Comparison of ENCODE assay signal across 8 mouse cellular contexts in genomic region chr8:120498926-120499605, GRCm38 (mm10).
A peak's percentile ranks its signal among the peaks of the same experiment; 100 is the strongest.
DNase-seq lines count a peak whose midpoint lies in the region; ATAC-seq and TF ChIP-seq lines count a peak whose summit lies in the region.

No protein-coding gene starts in this region.

- TF ChIP-seq CTCF in layer of hippocampus, adult 2 months (conservative IDR thresholded peaks at IDR 0.05) = no peak

- peak overlapping the region; percentile 56 for H3K9ac ChIP-seq in forebrain, embryonic 14.5 days (ENCODE audit: low read length)
- peak overlapping the region; percentile 53; the same call in 1 of the 2 replicates for H3K9ac ChIP-seq in hindbrain, embryonic 12.5 days
- no peak overlapping the region for H3K9ac ChIP-seq in limb, embryonic 15.5 days

- no peaks in the 10 kb centered on the region for H3K9me3 ChIP-seq in forebrain, embryonic 14.5 days (replicated peaks; ENCODE audit: control insufficient read depth, low read length)
- H3K9me3 ChIP-seq in hindbrain, embryonic 12.5 days (replicated peaks) = no peaks in the 10 kb centered on the region
- no peaks in the 10 kb centered on the region for H3K9me3 ChIP-seq in limb, embryonic 15.5 days

- H3K4me3 ChIP-seq in layer of hippocampus, adult 2 months = peak overlapping the region; percentile 20; the same call in 1 of the 2 replicates
- H3K4me3 ChIP-seq in forebrain, embryonic 14.5 days (ENCODE audit: low read depth, low read length) = no peak overlapping the region
- H3K4me3 ChIP-seq in hindbrain, embryonic 12.5 days = 0 out of 2 replicates have a peak overlapping the region, but pooled peaks have one; percentile 2
- H3K4me3 ChIP-seq in limb, embryonic 15.5 days = no peak overlapping the region
- H3K4me3 ChIP-seq in myocyte = peak overlapping the region; percentile 13

- no peaks in the 10 kb centered on the region for H3K27me3 ChIP-seq in forebrain, embryonic 14.5 days (replicated peaks; ENCODE audit: control insufficient read depth, insufficient read depth, low read length)
- peaks cover 4% of the 10 kb centered on the region; the same call in 1 of the 2 replicates for H3K27me3 ChIP-seq in hindbrain, embryonic 12.5 days
- 0 out of 2 replicates have a peak, but pooled peaks cover 2% of the 10 kb centered on the region for H3K27me3 ChIP-seq in limb, embryonic 15.5 days
- no peaks in the 10 kb centered on the region for H3K27me3 ChIP-seq in myocyte (ENCODE audit: control insufficient read depth, insufficient read depth, insufficient read length)

- peak in 1 of 2 experiments; percentile 63 for DNase-seq in layer of hippocampus, adult 2 months (ENCODE audit: low spot score in 2 of 2)
- no peak for DNase-seq in layer of hippocampus, adult 11-12 months (ENCODE audit: low spot score)
- DNase-seq in cerebellum, adult 11 months = peak; percentile 74
- no peak for DNase-seq in forebrain, embryonic 14.5 days (ENCODE audit: low spot score)
- no peak for DNase-seq in natural killer cell, adult 2 months (ENCODE audit: low spot score in 2 of 2)

- peak overlapping the region; percentile 86 for H3K27ac ChIP-seq in layer of hippocampus, adult 2 months
- peak overlapping the region; percentile 58; the same call in 1 of the 2 replicates for H3K27ac ChIP-seq in forebrain, embryonic 14.5 days (ENCODE audit: low read depth, low read length)
- H3K27ac ChIP-seq in hindbrain, embryonic 12.5 days = peak overlapping the region; percentile 85
- H3K27ac ChIP-seq in limb, embryonic 15.5 days = no peak overlapping the region

- TF ChIP-seq POLR2A in myocyte (IDR thresholded peaks at IDR 0.05; ENCODE audit: insufficient read length, low read depth) = no peak

- no peak for ATAC-seq in forebrain, embryonic 14.5 days
- no peak for ATAC-seq in hindbrain, embryonic 12.5 days (ENCODE audit: low FRiP score)
- ATAC-seq in limb, embryonic 15.5 days (ENCODE audit: insufficient number of reproducible peaks, low FRiP score, low TSS enrichment, low read depth) = no peak

- peaks cover 66% of the 10 kb centered on the region for H3K4me1 ChIP-seq in forebrain, embryonic 14.5 days (ENCODE audit: control insufficient read depth, insufficient read depth, low read length)
- H3K4me1 ChIP-seq in hindbrain, embryonic 12.5 days = peaks cover 89% of the 10 kb centered on the region
- peaks cover 68% of the 10 kb centered on the region for H3K4me1 ChIP-seq in limb, embryonic 15.5 days

- H3ac ChIP-seq in myocyte (ENCODE audit: control insufficient read depth, insufficient read length) = no peak overlapping the region

- peak overlapping the region; percentile 34 for H3K4me2 ChIP-seq in forebrain, embryonic 14.5 days (ENCODE audit: low read length)
- H3K4me2 ChIP-seq in hindbrain, embryonic 12.5 days (replicated peaks) = peak overlapping the region; percentile 42
- H3K4me2 ChIP-seq in limb, embryonic 15.5 days = peak overlapping the region; percentile 3; the same call in 1 of the 2 replicates
- peak overlapping the region; percentile 97 for H3K4me2 ChIP-seq in myocyte (ENCODE audit: low read depth)

- H3K79me2 ChIP-seq in myocyte (ENCODE audit: control insufficient read depth, insufficient read depth) = peaks cover 73% of the 10 kb centered on the region

- no peaks in the 10 kb centered on the region for H3K36me3 ChIP-seq in forebrain, embryonic 14.5 days (ENCODE audit: control insufficient read depth, insufficient read depth, low read length)
- H3K36me3 ChIP-seq in hindbrain, embryonic 12.5 days = no peaks in the 10 kb centered on the region
- no peaks in the 10 kb centered on the region for H3K36me3 ChIP-seq in limb, embryonic 15.5 days
- H3K36me3 ChIP-seq in myocyte (ENCODE audit: control insufficient read depth, insufficient read depth) = no peaks in the 10 kb centered on the region

- whole genome bisulfite sequencing in forebrain, embryonic 14.5 days = 18% methylated on average over 9 of the region's 9 CpGs
- WGBS in hindbrain, embryonic 12.5 days = 19% methylated on average over 9 of the region's 9 CpGs
- WGBS in limb, embryonic 15.5 days = 33% methylated on average over 9 of the region's 9 CpGs

TF ChIP-seq in myocyte, 11 proteins besides CTCF, POLR2A, EP300 and RAD21:
- no peak for TF ChIP-seq USF1 (IDR thresholded peaks at IDR 0.05; ENCODE audit: low read depth)
- TF ChIP-seq MYOD1 (IDR thresholded peaks at IDR 0.05; ENCODE audit: control insufficient read depth in 1 of 3, insufficient read length in 2 of 3, low read depth in 2 of 3) = peak in 1 of 3 experiments; percentile 71

Comparison
In these comparisons a context has a peak if more than half of its experiments do, and no peak if none do; other contexts are left out.
1. H3K4me3 ChIP-seq: peak in layer of hippocampus, adult 2 months (single experiment), hindbrain, embryonic 12.5 days (single experiment) and myocyte (single experiment); none in forebrain, embryonic 14.5 days (single experiment) and limb, embryonic 15.5 days (single experiment).
2. H3K4me2 ChIP-seq: peak in every context shown above with its lines; median percentile 97 in myocyte; 42 in hindbrain, embryonic 12.5 days; 34 in forebrain, embryonic 14.5 days; 3 in limb, embryonic 15.5 days.